Comparison of ENCODE assay signal across 30 mouse cellular contexts in genomic region chr10:95367661-95368089, GRCm38 (mm10). TPM values are rescaled to one million over a fixed set of nuclear protein-coding genes. Genes with fewer than 3 reads are reported as not detected.
A peak's percentile ranks its signal among the peaks of the same experiment; 100 is the strongest.
DNase-seq lines count a peak whose midpoint lies in the region; ATAC-seq and TF ChIP-seq lines count a peak whose summit lies in the region.
"Had no signal": no experiment of that assay in that cellular context is flagged by ENCODE, and none has a peak within 500 bp of the region (broad histone marks: within the 10 kb centered on the region; RNA-seq: fewer than 3 reads in every experiment).

No protein-coding gene starts in this region.

- no peaks in the 10 kb centered on the region for H3K36me3 ChIP-seq in forebrain, embryonic 14.5 days (ENCODE audit: control insufficient read depth, insufficient read depth, low read length)
- H3K36me3 ChIP-seq in forebrain, embryonic 11.5 days (ENCODE audit: control insufficient read depth, insufficient read depth, low read length) = no peaks in the 10 kb centered on the region
- no peaks in the 10 kb centered on the region for H3K36me3 ChIP-seq in spleen, adult 2 months (ENCODE audit: control insufficient read depth, insufficient read depth, low read length)
- H3K36me3 ChIP-seq: heart, embryonic 12.5 days; kidney, embryonic 15.5 days; liver, embryonic 12.5 days; midbrain, embryonic 10.5 days had no signal

- ATAC-seq in forebrain, embryonic 14.5 days = no peak
- ATAC-seq in forebrain, embryonic 11.5 days (replicated peaks; ENCODE audit: low FRiP score) = no peak
- ATAC-seq in common myeloid progenitor, adult 5-6 weeks (replicated peaks; ENCODE audit: low read depth, poor library complexity, severe bottlenecking) = peak; percentile 66
- ATAC-seq in neutrophil, adult 5-6 weeks (ENCODE audit: extremely low read depth, insufficient number of reproducible peaks, low FRiP score, poor library complexity, severe bottlenecking) = peak; percentile 39; the same call in 1 of the 2 replicates
- ATAC-seq: activated CD4-positive, CD25-positive, alpha-beta regulatory T cell, adult 4 months; inflammation-experienced regulatory T-cells, adult 6 months; liver, embryonic 12.5 days; liver, postnatal 0 days; midbrain, embryonic 16.5 days had no signal

- no peak for TF ChIP-seq POLR2A in spleen, adult 2 months (IDR thresholded peaks at IDR 0.05; ENCODE audit: low read depth, low read length)

- no peak overlapping the region for H3K4me2 ChIP-seq in forebrain, embryonic 14.5 days (ENCODE audit: low read length)
- no peak overlapping the region for H3K4me2 ChIP-seq in forebrain, embryonic 11.5 days (ENCODE audit: low read depth, low read length, severe bottlenecking)
- H3K4me2 ChIP-seq: heart, embryonic 12.5 days; hindbrain, embryonic 14.5 days; kidney, embryonic 15.5 days; liver, embryonic 12.5 days had no signal

- H3K4me1 ChIP-seq in forebrain, embryonic 14.5 days (ENCODE audit: control insufficient read depth, insufficient read depth, low read length) = no peaks in the 10 kb centered on the region
- no peaks in the 10 kb centered on the region for H3K4me1 ChIP-seq in forebrain, embryonic 11.5 days (replicated peaks; ENCODE audit: control insufficient read depth, insufficient read depth, low read length)
- H3K4me1 ChIP-seq in spleen, adult 2 months (ENCODE audit: control insufficient read depth, insufficient read depth, insufficient read length) = peaks cover 17% of the 10 kb centered on the region
- H3K4me1 ChIP-seq: heart, embryonic 12.5 days; kidney, embryonic 15.5 days; liver, embryonic 12.5 days had no signal

- 86% methylated on average over 9 of the region's 9 CpGs for WGBS in forebrain, embryonic 14.5 days
- WGBS in forebrain, embryonic 11.5 days = 93% methylated on average over 9 of the region's 9 CpGs
- WGBS in spleen, adult 2 months = 31% methylated on average over 9 of the region's 9 CpGs

- TF ChIP-seq CTCF in spleen, adult 2 months (IDR thresholded peaks at IDR 0.05; ENCODE audit: extremely low read depth, insufficient read depth, insufficient read length, insufficient replicate concordance) = no peak

- H3K27ac ChIP-seq in forebrain, embryonic 14.5 days (ENCODE audit: low read depth, low read length) = no peak overlapping the region
- no peak overlapping the region for H3K27ac ChIP-seq in forebrain, embryonic 11.5 days (ENCODE audit: low read depth, low read length)
- H3K27ac ChIP-seq in spleen, adult 2 months (ENCODE audit: insufficient read depth, low read length) = peak overlapping the region; percentile 22; the same call in 1 of the 2 replicates
- H3K27ac ChIP-seq: gastrocnemius, adult 2 months; heart, adult 2 months; hindbrain, embryonic 14.5 days; kidney, embryonic 15.5 days; liver, embryonic 12.5 days; macrophage; midbrain, embryonic 10.5 days had no signal

- H3K27me3 ChIP-seq in forebrain, embryonic 14.5 days (replicated peaks; ENCODE audit: control insufficient read depth, insufficient read depth, low read length) = no peaks in the 10 kb centered on the region
- H3K27me3 ChIP-seq in forebrain, embryonic 11.5 days (ENCODE audit: control insufficient read depth, insufficient read depth, low read length) = no peaks in the 10 kb centered on the region
- H3K27me3 ChIP-seq in spleen, adult 2 months (ENCODE audit: control insufficient read depth, insufficient read depth, low read length) = no peaks in the 10 kb centered on the region
- H3K27me3 ChIP-seq: heart, embryonic 12.5 days; kidney, embryonic 15.5 days; liver, embryonic 12.5 days had no signal

- H3K4me3 ChIP-seq in forebrain, embryonic 14.5 days (ENCODE audit: low read depth, low read length) = no peak overlapping the region
- no peak overlapping the region for H3K4me3 ChIP-seq in forebrain, embryonic 11.5 days (ENCODE audit: low read depth, low read length)
- H3K4me3 ChIP-seq in spleen, adult 2 months (ENCODE audit: extremely low read depth, insufficient read depth, insufficient read length) = peak overlapping the region; percentile 29; the same call in 1 of the 2 replicates
- H3K4me3 ChIP-seq: erythroblast, embryonic 14.5 days; gastrocnemius, adult 2 months; heart, adult 2 months; heart, embryonic 12.5 days; kidney, embryonic 15.5 days; liver, embryonic 12.5 days; midbrain, embryonic 10.5 days had no signal

- peaks cover 3% of the 10 kb centered on the region; the same call in 1 of the 2 replicates for H3K9me3 ChIP-seq in forebrain, embryonic 14.5 days (replicated peaks; ENCODE audit: control insufficient read depth, low read length)
- H3K9me3 ChIP-seq in forebrain, embryonic 11.5 days (ENCODE audit: control insufficient read depth, low read length) = no peaks in the 10 kb centered on the region
- H3K9me3 ChIP-seq: heart, embryonic 12.5 days; kidney, embryonic 15.5 days; liver, embryonic 12.5 days; midbrain, embryonic 10.5 days had no signal

- peak; percentile 33 for DNase-seq in forebrain, embryonic 14.5 days (ENCODE audit: low spot score)
- no peak for DNase-seq in forebrain, embryonic 11.5 days (ENCODE audit: low spot score)
- DNase-seq in spleen, adult 2 months (ENCODE audit: low read depth in 1 of 2, low spot score in 2 of 2) = peak in 1 of 2 experiments; percentile 18
- no peak for DNase-seq in spleen, postnatal 4 days (ENCODE audit: low spot score in 2 of 2)
- no peak for DNase-seq in cerebellum, adult 9-11 months
- DNase-seq in Muller cell, postnatal 12 days (ENCODE audit: inconsistent ontology term) = no peak
- DNase-seq: adrenal gland, adult 2 months; cerebellum, adult 11-12 months; cerebellum, postnatal 10 days; gastrocnemius, adult 2 months; gastrocnemius, postnatal 36 days; heart, adult 2 months; kidney, adult 11 months; kidney, postnatal 25 days; liver, postnatal 0 days; right cerebral cortex, adult 18-20 months; thymus, adult 18-20 months; thymus, postnatal 25 days had no signal

- no peak overlapping the region for H3K9ac ChIP-seq in forebrain, embryonic 14.5 days (ENCODE audit: low read length)
- H3K9ac ChIP-seq in forebrain, embryonic 11.5 days (ENCODE audit: low read length) = no peak overlapping the region
- H3K9ac ChIP-seq: heart, embryonic 12.5 days; hindbrain, embryonic 14.5 days; kidney, embryonic 15.5 days; liver, embryonic 12.5 days; liver, postnatal 0 days had no signal

RNA-seq across cellular contexts. Expression of gene Cradd, which starts 43.7 kb away (rescaled TPM):
- polyA plus RNA-seq in forebrain, embryonic 14.5 days (2014; fragmentation: Nextera tagmentation; extraction: Ambion mirVana) = 11.7 and 13.4 TPM in 2 replicates
- polyA plus RNA-seq in forebrain, embryonic 11.5 days (2014; fragmentation: Nextera tagmentation; extraction: Ambion mirVana) = 15.7 and 16.6 TPM in 2 replicates
- 8.2 and 10.2 TPM in 2 replicates for polyA plus RNA-seq in spleen, adult 2 months (2012; rRNA removed)
- 0.53 and 3.7 TPM in 2 replicates for total RNA-seq in common myeloid progenitor, adult 5-6 weeks (2017)
- total RNA-seq in neutrophil, adult 5-6 weeks (2017) = 9.5 and 10.2 TPM in 2 replicates

RNA-seq across cellular contexts. Expression of gene Socs2, which starts 49.3 kb away (rescaled TPM):
- polyA plus RNA-seq in forebrain, embryonic 14.5 days (2014; fragmentation: Nextera tagmentation; extraction: Ambion mirVana) = 145 and 148 TPM in 2 replicates
- polyA plus RNA-seq in forebrain, embryonic 11.5 days (2014; fragmentation: Nextera tagmentation; extraction: Ambion mirVana) = 52.5 and 57.2 TPM in 2 replicates
- polyA plus RNA-seq in spleen, adult 2 months (2012; rRNA removed) = 10.2 and 12.7 TPM in 2 replicates
- total RNA-seq in common myeloid progenitor, adult 5-6 weeks (2017) = 0.87 TPM in 1 of 2 replicates, not detected in the other
- 0.93 and 1.4 TPM in 2 replicates for total RNA-seq in neutrophil, adult 5-6 weeks (2017)

Comparison
In these comparisons a context has a peak if more than half of its experiments do, and no peak if none do; other contexts are left out.
1. ATAC-seq: peak in common myeloid progenitor, adult 5-6 weeks (single experiment) and neutrophil, adult 5-6 weeks (single experiment); none in forebrain, embryonic 14.5 days (single experiment) and forebrain, embryonic 11.5 days (single experiment).